Mouse (Mus musculus) thymus, adult 2 months (tissue): ENCODE data around the gene Serpinb6a. TPM values are rescaled to one million over a fixed set of nuclear protein-coding genes. Genes with fewer than 3 reads are reported as not detected.

ENCODE experiments used
- DNase-seq: peaks from one replicate; pipeline ENCODE4 v3.0.0; 2021
- H3K27ac ChIP-seq: fragments of 200-500 bp; 2 replicates; pipeline ENCODE4 v1.5.1; 2012; ENCODE audit warnings: low read length, control low read depth; ENCODE audit not compliant: control insufficient read depth, insufficient read depth
- H3K27me3 ChIP-seq: fragments of 200-500 bp; 2 replicates; pipeline ENCODE4 v1.6.1; 2012; ENCODE audit warnings: mild to moderate bottlenecking, low read length, moderate library complexity, mixed read lengths; ENCODE audit not compliant: control insufficient read depth, insufficient read depth
- H3K36me3 ChIP-seq: fragments of 200-500 bp; 2 replicates; pipeline ENCODE4 v1.6.1; 2012; ENCODE audit warnings: mild to moderate bottlenecking, low read length, moderate library complexity; ENCODE audit not compliant: control insufficient read depth, insufficient read depth
- H3K4me1 ChIP-seq: fragments of 200-500 bp; replicated peaks from 2 replicates; pipeline ENCODE4 v1.6.1; 2012; ENCODE audit warnings: low read length; ENCODE audit not compliant: control insufficient read depth, insufficient read depth
- H3K4me3 ChIP-seq: fragments of 200-500 bp; 2 replicates; pipeline ENCODE4 v1.5.1; 2012; ENCODE audit warnings: mild to moderate bottlenecking, low read length, control low read depth, moderate library complexity; ENCODE audit not compliant: control insufficient read depth, insufficient read depth
- CTCF ChIP-seq: fragments of 200-500 bp; IDR thresholded peaks from 2 replicates; pipeline ENCODE4 v1.5.1; 2012; ENCODE audit warnings: mild to moderate bottlenecking, control low read depth, low read length, moderate library complexity, borderline replicate concordance; ENCODE audit not compliant: control insufficient read depth, poor library complexity, insufficient read depth; ENCODE audit errors: extremely low read depth
- POLR2A ChIP-seq: fragments of 200-500 bp; IDR thresholded peaks from 2 replicates; pipeline ENCODE4 v1.6.1; 2012; ENCODE audit warnings: mild to moderate bottlenecking, low read length, control low read depth, moderate library complexity; ENCODE audit not compliant: control insufficient read depth, poor library complexity, insufficient read depth; ENCODE audit errors: extremely low read depth
- WGBS: fragments of 180-500 bp; shearing (Covaris S2); methylation state at CpG from one replicate; pipeline ENCODE4 v1.1.7; 2018; 5-methylcytosine and 5-hydroxymethylcytosine counted together
- polyA plus RNA-seq: library from polyadenylated mRNA; depleted of rRNA; stranded (reverse); fragments of >200 nt; gene quantifications from 2 replicates; pipeline ENCODE4 v1.2.3, GENCODE M21; 2012

Gene Serpinb6a
- polyA plus RNA-seq, 1 experiment, result 48.3 TPM

- 71% methylated on average over 7 of the region's 7 CpGs for WGBS
- TF ChIP-seq POLR2A (no peak), CTCF (no peak)
- no peaks in the 10 kb centered on the region for H3K36me3 ChIP-seq
Measured at GRCm38 (mm10) chr13:34043716-34044393, 41.3 kb upstream of the Serpinb6a start.

DNA sequence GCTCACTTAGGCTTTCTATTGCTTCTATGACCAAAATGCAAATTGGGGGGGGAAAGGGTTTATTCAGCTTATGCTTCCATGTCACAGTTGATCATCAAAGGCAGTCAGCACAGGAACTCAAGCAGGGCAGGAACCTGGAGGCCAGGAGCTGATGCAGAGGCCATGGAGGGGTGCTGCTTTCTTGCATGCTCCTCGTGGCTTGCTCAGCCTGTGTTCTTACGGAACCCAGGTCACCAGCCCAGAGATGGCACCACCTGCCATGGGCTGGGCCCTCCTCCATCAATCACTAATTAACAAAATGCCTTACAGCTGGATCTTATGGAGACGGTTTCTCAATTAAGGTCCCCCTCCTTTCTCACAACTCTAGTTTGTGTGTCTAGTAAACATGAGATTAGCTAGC is 37.5 kb upstream of the Serpinb6a start:
- no peak for TF ChIP-seq CTCF
- TF ChIP-seq POLR2A, result no peak
- H3K4me1 ChIP-seq, result peaks cover 7% of the 10 kb centered on the region
- DNase-seq, result no peak
- H3K27me3 ChIP-seq, result no peaks in the 10 kb centered on the region
- no peak overlapping the region for H3K4me3 ChIP-seq
- 95% methylated on average over 3 of the region's 3 CpGs for WGBS
- no peak overlapping the region for H3K27ac ChIP-seq
- no peaks in the 10 kb centered on the region for H3K36me3 ChIP-seq

More at GRCm38 (mm10) chr13:34043716-34044393, 41.3 kb upstream of the Serpinb6a start:
- no peak for DNase-seq
- Histone ChIP-seq H3K27me3 (no peaks in the 10 kb centered on the region), H3K4me1 (0 out of 2 replicates have a peak, but pooled peaks cover 3% of the 10 kb centered on the region), H3K4me3 (no peak overlapping the region), H3K27ac (no peak overlapping the region)

GRCm38 (mm10) chr13:34038901-34039341 is 36.3 kb upstream of the Serpinb6a start:
- WGBS, result 95% methylated on average over 8 of the region's 8 CpGs
- DNase-seq, result no peak
- Histone ChIP-seq H3K27me3 (no peaks in the 10 kb centered on the region), H3K4me1 (peaks cover 7% of the 10 kb centered on the region), H3K4me3 (no peak overlapping the region), H3K36me3 (no peaks in the 10 kb centered on the region), H3K27ac (no peak overlapping the region)
- TF ChIP-seq CTCF (no peak), POLR2A (no peak)

GRCm38 (mm10) chr13:34038056-34038432 is 35.5 kb upstream of the Serpinb6a start:
- Histone ChIP-seq H3K4me3 (peak overlapping the region; percentile 71), H3K27ac (no peak overlapping the region), H3K4me1 (peaks cover 7% of the 10 kb centered on the region), H3K27me3 (no peaks in the 10 kb centered on the region), H3K36me3 (no peaks in the 10 kb centered on the region)
- 54% methylated on average over 5 of the region's 5 CpGs for WGBS
- no peak for DNase-seq
- no peak for TF ChIP-seq CTCF
- no peak for TF ChIP-seq POLR2A

DNA sequence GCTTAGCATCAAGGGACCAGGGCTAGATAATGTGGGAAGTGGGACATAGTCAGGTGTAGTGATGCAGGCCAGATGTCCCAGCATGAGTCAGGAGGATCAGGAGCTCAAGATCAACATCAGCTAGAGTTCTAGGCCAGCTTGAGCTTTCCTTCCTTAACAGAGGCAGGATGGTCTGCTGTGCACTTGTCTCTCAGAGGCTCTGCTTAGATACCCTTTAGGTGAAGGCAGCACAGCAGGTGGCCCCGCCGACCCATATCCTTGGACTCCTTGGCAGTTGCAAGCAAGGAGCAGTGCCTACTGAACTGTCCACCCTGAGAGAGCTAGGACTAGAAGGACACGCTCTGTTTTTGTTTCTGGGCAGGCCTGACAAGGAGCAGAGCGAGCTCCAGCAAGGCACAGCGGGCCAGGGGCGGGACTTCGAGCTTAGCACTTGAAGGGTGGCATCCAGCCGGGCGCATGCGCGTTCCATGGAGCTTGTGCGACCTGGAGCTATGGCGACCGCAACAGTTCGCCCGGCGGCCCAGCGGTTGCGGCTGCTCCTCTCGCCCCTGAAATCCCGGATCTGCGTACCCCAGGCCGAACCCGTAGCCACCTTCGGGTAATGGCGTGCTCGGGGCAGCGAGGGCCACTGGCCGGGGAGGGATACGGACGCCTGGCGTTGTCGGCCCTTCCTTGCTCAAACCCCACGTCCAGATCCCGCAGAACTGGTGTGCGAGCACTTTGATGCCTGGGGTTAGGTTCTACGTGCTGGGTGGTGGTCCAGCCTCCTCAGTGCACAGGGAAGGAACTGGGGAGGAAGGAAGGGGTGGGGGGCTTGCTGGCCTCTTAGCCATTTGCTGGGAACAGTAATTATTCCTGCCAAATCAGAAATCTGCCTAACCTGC is 34.8 kb upstream of the Serpinb6a start, which contains the start of gene Bphl:
Gene Bphl, plus strand, starts transcription at position 426 of the 884 bp plus-strand sequence.
- peak; percentile 91 for DNase-seq
- Histone ChIP-seq H3K4me3 (peak within 1 kb of the TSS; percentile 71), H3K4me1 (peaks cover 7% of the 10 kb centered on the region), H3K36me3 (peaks cover 2% of the 10 kb centered on the region; the same call in 1 of the 2 replicates), H3K27me3 (no peaks in the 10 kb centered on the region), H3K27ac (no peak within 1 kb of the TSS)
- TF ChIP-seq POLR2A (peak; percentile 80), CTCF (0 out of 2 replicates have a peak, but pooled peaks have one; percentile 15)
- 1% methylated on average over 37 of the region's 37 CpGs for WGBS

GRCm38 (mm10) chr13:34036726-34037125 is 34.1 kb upstream of the Serpinb6a start:
- Histone ChIP-seq H3K27me3 (no peaks in the 10 kb centered on the region), H3K36me3 (peaks cover 4% of the 10 kb centered on the region; the same call in 1 of the 2 replicates), H3K4me3 (no peak overlapping the region), H3K27ac (no peak overlapping the region), H3K4me1 (peaks cover 7% of the 10 kb centered on the region)
- no peak for DNase-seq
- TF ChIP-seq POLR2A, result no peak
- TF ChIP-seq CTCF, result no peak
- WGBS, result 96% methylated on average over 5 of the region's 5 CpGs

GRCm38 (mm10) chr13:34035424-34035823 is 32.8 kb upstream of the Serpinb6a start:
- peaks cover 7% of the 10 kb centered on the region for H3K4me1 ChIP-seq
- WGBS, result 97% methylated on average over 3 of the region's 3 CpGs
- no peak overlapping the region for H3K27ac ChIP-seq
- TF ChIP-seq POLR2A (no peak), CTCF (no peak)
- no peak overlapping the region for H3K4me3 ChIP-seq
- H3K27me3 ChIP-seq, result no peaks in the 10 kb centered on the region
- DNase-seq, result no peak
- peaks cover 5% of the 10 kb centered on the region for H3K36me3 ChIP-seq
